Mouse (Mus musculus): ENCODE measurements around the gene Yes1. TPM values are rescaled to one million over a fixed set of nuclear protein-coding genes. Genes with fewer than 3 reads are reported as not detected.
"Not testable (repeated sequence)": the region's sequence is repeated elsewhere in the genome, so short reads cannot be mapped to it uniquely, and the experiment has no call there.

The Yes1 gene
- polyA plus RNA-seq, 1 experiment, result 2.5 TPM

- TF ChIP-seq MAX (IDR thresholded peaks at IDR 0.05), result no peak
- no peak for TF ChIP-seq CEBPB (IDR thresholded peaks at IDR 0.05; ENCODE audit: low read depth)
- TF ChIP-seq MYOG (IDR thresholded peaks at IDR 0.05; ENCODE audit: control insufficient read depth, extremely low read depth, insufficient read length), result no peak
- no peak for TF ChIP-seq USF1 (IDR thresholded peaks at IDR 0.05; ENCODE audit: low read depth)
- TF ChIP-seq MYOD1 (IDR thresholded peaks at IDR 0.05; ENCODE audit: control insufficient read depth, insufficient read length, low read depth), result no peak
- no peak for TF ChIP-seq FOSL1 (IDR thresholded peaks at IDR 0.05; ENCODE audit: insufficient read depth, low read length, poor library complexity, severe bottlenecking)
- TF ChIP-seq CTCF (IDR thresholded peaks at IDR 0.05; ENCODE audit: control insufficient read depth, insufficient read depth, insufficient read length), result no peak
- no peaks in the 10 kb centered on the region for H3K79me2 ChIP-seq (ENCODE audit: control insufficient read depth, insufficient read depth)
- H3K4me3 ChIP-seq (ENCODE audit: insufficient read depth, poor library complexity, severe bottlenecking), result no peak overlapping the region
- no peaks in the 10 kb centered on the region for H3K79me3 ChIP-seq (ENCODE audit: low read depth)
- no peak overlapping the region for H3ac ChIP-seq (ENCODE audit: control insufficient read depth, insufficient read length, low read depth)
- no peaks in the 10 kb centered on the region for H3K27me3 ChIP-seq (ENCODE audit: control insufficient read depth, insufficient read depth, insufficient read length)
- no peaks in the 10 kb centered on the region for H3K36me3 ChIP-seq (ENCODE audit: control insufficient read depth, insufficient read depth)
Observed at GRCm38 (mm10) chr5:32723981-32724380, 113.0 kb downstream of the Yes1 start.

DNA sequence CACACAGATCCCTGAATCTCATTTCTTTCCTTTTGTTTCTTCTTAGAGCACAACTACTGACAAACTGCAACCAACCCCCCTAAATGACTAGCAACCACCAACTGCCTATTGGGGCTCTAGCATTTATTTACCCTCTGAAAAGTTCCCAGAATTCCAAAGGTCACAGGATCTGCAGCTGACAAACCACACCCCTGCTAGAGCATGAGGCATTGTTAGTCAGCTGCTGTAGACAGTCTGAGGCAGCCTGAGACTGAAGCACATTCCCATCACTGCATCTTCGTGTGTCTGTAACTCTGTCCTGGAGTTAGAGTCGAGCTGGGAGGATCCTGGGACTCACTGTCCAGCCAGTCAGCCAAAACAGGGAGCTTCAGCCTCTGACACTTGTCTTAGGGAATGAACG lies 114.4 kb downstream of the Yes1 start:
- H3K36me3 ChIP-seq (ENCODE audit: control insufficient read depth, insufficient read depth); H3K4me3 ChIP-seq (ENCODE audit: insufficient read depth, poor library complexity, severe bottlenecking); H3ac ChIP-seq (ENCODE audit: control insufficient read depth, insufficient read length, low read depth); H3K79me2 ChIP-seq (ENCODE audit: control insufficient read depth, insufficient read depth); H3K79me3 ChIP-seq (ENCODE audit: low read depth); H3K27me3 ChIP-seq (ENCODE audit: control insufficient read depth, insufficient read depth, insufficient read length): not testable (repeated sequence)

- Histone ChIP-seq H3K79me2 (ENCODE audit: control insufficient read depth, insufficient read depth) (no peaks in the 10 kb centered on the region), H3ac (ENCODE audit: control insufficient read depth, insufficient read length, low read depth) (no peak overlapping the region), H3K4me3 (ENCODE audit: insufficient read depth, poor library complexity, severe bottlenecking) (no peak overlapping the region), H3K36me3 (ENCODE audit: control insufficient read depth, insufficient read depth) (no peaks in the 10 kb centered on the region), H3K79me3 (ENCODE audit: low read depth) (no peaks in the 10 kb centered on the region), H3K27me3 (ENCODE audit: control insufficient read depth, insufficient read depth, insufficient read length) (no peaks in the 10 kb centered on the region)
- TF ChIP-seq MAX (IDR thresholded peaks at IDR 0.05), result no peak
- TF ChIP-seq USF1 (IDR thresholded peaks at IDR 0.05; ENCODE audit: low read depth), result no peak
- TF ChIP-seq CEBPB (IDR thresholded peaks at IDR 0.05; ENCODE audit: low read depth), result no peak
- no peak for TF ChIP-seq FOSL1 (IDR thresholded peaks at IDR 0.05; ENCODE audit: insufficient read depth, low read length, poor library complexity, severe bottlenecking)
- no peak for TF ChIP-seq MYOD1 (IDR thresholded peaks at IDR 0.05; ENCODE audit: control insufficient read depth, insufficient read length, low read depth)
- no peak for TF ChIP-seq MYOG (IDR thresholded peaks at IDR 0.05; ENCODE audit: control insufficient read depth, extremely low read depth, insufficient read length)
- no peak for TF ChIP-seq CTCF (IDR thresholded peaks at IDR 0.05; ENCODE audit: control insufficient read depth, insufficient read depth, insufficient read length)
Observed at GRCm38 (mm10) chr5:32728300-32728699, 117.3 kb downstream of the Yes1 start.

DNA sequence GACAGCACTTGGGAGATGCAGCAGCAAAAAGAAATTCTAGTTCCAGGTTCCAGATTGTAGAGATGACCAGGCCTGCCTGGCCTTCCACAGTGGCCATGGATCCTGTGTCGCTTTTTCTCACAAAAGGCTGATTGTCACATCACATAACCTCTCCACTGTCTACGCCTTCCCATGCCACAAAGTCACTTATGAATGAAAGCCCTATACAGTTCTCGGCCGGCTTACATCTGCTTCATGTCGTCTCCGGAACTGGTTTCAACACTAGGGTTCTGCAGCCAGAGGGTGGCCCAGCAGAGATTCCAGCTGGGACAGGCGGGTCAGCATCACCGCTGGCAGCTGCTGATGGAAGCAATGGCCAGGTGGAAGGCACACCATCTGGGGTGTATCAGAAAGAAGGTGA lies 117.9 kb downstream of the Yes1 start:
- H3K4me3 ChIP-seq (ENCODE audit: insufficient read depth, poor library complexity, severe bottlenecking), result no peak overlapping the region
- no peak for TF ChIP-seq MYOD1 (IDR thresholded peaks at IDR 0.05; ENCODE audit: control insufficient read depth, insufficient read length, low read depth)
- TF ChIP-seq CTCF (IDR thresholded peaks at IDR 0.05; ENCODE audit: control insufficient read depth, insufficient read depth, insufficient read length), result no peak
- no peak for TF ChIP-seq FOSL1 (IDR thresholded peaks at IDR 0.05; ENCODE audit: insufficient read depth, low read length, poor library complexity, severe bottlenecking)
- no peak for TF ChIP-seq MAX (IDR thresholded peaks at IDR 0.05)
- TF ChIP-seq USF1 (IDR thresholded peaks at IDR 0.05; ENCODE audit: low read depth), result no peak
- no peak for TF ChIP-seq MYOG (IDR thresholded peaks at IDR 0.05; ENCODE audit: control insufficient read depth, extremely low read depth, insufficient read length)
- no peaks in the 10 kb centered on the region for H3K27me3 ChIP-seq (ENCODE audit: control insufficient read depth, insufficient read depth, insufficient read length)
- H3K36me3 ChIP-seq (ENCODE audit: control insufficient read depth, insufficient read depth), result no peaks in the 10 kb centered on the region
- no peaks in the 10 kb centered on the region for H3K79me3 ChIP-seq (ENCODE audit: low read depth)
- H3ac ChIP-seq (ENCODE audit: control insufficient read depth, insufficient read length, low read depth), result no peak overlapping the region
- H3K79me2 ChIP-seq (ENCODE audit: control insufficient read depth, insufficient read depth), result no peaks in the 10 kb centered on the region

- not testable (repeated sequence) for H3K36me3 ChIP-seq (ENCODE audit: control insufficient read depth, insufficient read depth); H3K4me3 ChIP-seq (ENCODE audit: insufficient read depth, poor library complexity, severe bottlenecking); H3ac ChIP-seq (ENCODE audit: control insufficient read depth, insufficient read length, low read depth); H3K27me3 ChIP-seq (ENCODE audit: control insufficient read depth, insufficient read depth, insufficient read length); H3K79me3 ChIP-seq (ENCODE audit: low read depth); H3K79me2 ChIP-seq (ENCODE audit: control insufficient read depth, insufficient read depth)
Observed at GRCm38 (mm10) chr5:32733892-32734291, 122.9 kb downstream of the Yes1 start.

DNA sequence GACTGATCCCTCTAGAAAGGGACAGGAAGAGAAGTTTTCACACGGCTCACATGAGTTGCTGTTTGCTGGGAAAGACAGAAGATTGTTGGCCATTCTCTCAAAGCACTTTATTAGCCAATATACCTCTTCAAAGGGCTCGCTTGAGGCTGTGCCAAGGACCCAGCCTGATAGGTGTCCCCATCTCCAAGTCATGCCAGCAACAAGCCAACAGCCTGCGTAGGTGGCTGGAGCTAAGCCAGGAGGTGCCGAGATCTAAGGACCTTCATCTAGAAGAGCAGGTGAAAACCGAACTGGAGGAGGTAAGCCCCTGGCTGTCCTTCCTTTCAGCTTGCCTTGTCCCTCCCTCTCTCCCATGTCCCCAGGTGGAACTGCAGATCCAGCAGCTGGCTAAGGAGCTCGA lies 124.8 kb downstream of the Yes1 start:
- H3K79me2 ChIP-seq (ENCODE audit: control insufficient read depth, insufficient read depth), result no peaks in the 10 kb centered on the region
- H3K36me3 ChIP-seq (ENCODE audit: control insufficient read depth, insufficient read depth), result no peaks in the 10 kb centered on the region
- TF ChIP-seq MAX (IDR thresholded peaks at IDR 0.05), result no peak
- TF ChIP-seq MYOG (IDR thresholded peaks at IDR 0.05; ENCODE audit: control insufficient read depth, extremely low read depth, insufficient read length), result no peak
- TF ChIP-seq MYOD1 (IDR thresholded peaks at IDR 0.05; ENCODE audit: control insufficient read depth, insufficient read length, low read depth), result no peak
- no peak for TF ChIP-seq CEBPB (IDR thresholded peaks at IDR 0.05; ENCODE audit: low read depth)
- no peak for TF ChIP-seq USF1 (IDR thresholded peaks at IDR 0.05; ENCODE audit: low read depth)
- no peak for TF ChIP-seq CTCF (IDR thresholded peaks at IDR 0.05; ENCODE audit: control insufficient read depth, insufficient read depth, insufficient read length)
- no peak for TF ChIP-seq FOSL1 (IDR thresholded peaks at IDR 0.05; ENCODE audit: insufficient read depth, low read length, poor library complexity, severe bottlenecking)
- H3K27me3 ChIP-seq (ENCODE audit: control insufficient read depth, insufficient read depth, insufficient read length), result no peaks in the 10 kb centered on the region
- H3K79me3 ChIP-seq (ENCODE audit: low read depth), result no peaks in the 10 kb centered on the region
- no peak overlapping the region for H3ac ChIP-seq (ENCODE audit: control insufficient read depth, insufficient read length, low read depth)
- no peak overlapping the region for H3K4me3 ChIP-seq (ENCODE audit: insufficient read depth, poor library complexity, severe bottlenecking)

Other genes with a start within 250 kb of the Yes1 start
- gene Ppp1cb, start 152.3 kb upstream of the Yes1 start, polyA plus RNA-seq (2012; fragmentation: generic; extraction: Trizol), result 37.9 TPM
- gene Pisd, start 174.5 kb downstream of the Yes1 start, polyA plus RNA-seq (2012; fragmentation: generic; extraction: Trizol), result 39.9 TPM
- 0.06 TPM for gene Gm20671, start 215.9 kb downstream of the Yes1 start, polyA plus RNA-seq (2012; fragmentation: generic; extraction: Trizol)
- 3.9 TPM for gene Prr14l, start 243.1 kb downstream of the Yes1 start, polyA plus RNA-seq (2012; fragmentation: generic; extraction: Trizol)

Data from C2C12 (cell line).